In genomic region chr5:74326228-74326627, GRCm38 (mm10) we compare ENCODE assay signal across 15 mouse cellular contexts.
"Had no signal": no experiment of that assay in that cellular context is flagged by ENCODE, and none has a peak within 500 bp of the region (broad histone marks: within the 10 kb centered on the region; RNA-seq: fewer than 3 reads in every experiment).

No protein-coding gene starts in this region.

- H3K36me3 ChIP-seq: lung, embryonic 15.5 days; midbrain, embryonic 10.5 days; midbrain, embryonic 12.5 days; neural tube, embryonic 12.5 days; stomach, embryonic 15.5 days had no signal

- H3K4me3 ChIP-seq: lung, embryonic 15.5 days; midbrain, embryonic 10.5 days; midbrain, embryonic 12.5 days; neural tube, embryonic 12.5 days; stomach, embryonic 15.5 days had no signal

- H3K27ac ChIP-seq: lung, embryonic 15.5 days; midbrain, embryonic 10.5 days; midbrain, embryonic 12.5 days; neural tube, embryonic 12.5 days; stomach, embryonic 15.5 days; stomach, postnatal 0 days had no signal

- H3K27me3 ChIP-seq: lung, embryonic 15.5 days; midbrain, embryonic 12.5 days; neural tube, embryonic 12.5 days; stomach, embryonic 15.5 days had no signal

- H3K9ac ChIP-seq: lung, embryonic 15.5 days; midbrain, embryonic 12.5 days; neural tube, embryonic 12.5 days; stomach, embryonic 15.5 days had no signal

- H3K4me2 ChIP-seq: lung, embryonic 15.5 days; midbrain, embryonic 12.5 days; neural tube, embryonic 12.5 days; stomach, embryonic 15.5 days had no signal

- DNase-seq: lung, adult 18-20 months; lung, postnatal 4 days; midbrain, embryonic 14.5 days; right cerebral cortex, postnatal 14 days; thymus, adult 2 months; thymus, postnatal 25 days; thymus, postnatal 4 days had no signal

- H3K9me3 ChIP-seq: lung, embryonic 15.5 days; midbrain, embryonic 10.5 days; midbrain, embryonic 12.5 days; neural tube, embryonic 12.5 days; stomach, embryonic 15.5 days had no signal

- ATAC-seq: lung, postnatal 0 days; midbrain, embryonic 16.5 days had no signal

- H3K4me1 ChIP-seq: midbrain, embryonic 12.5 days; neural tube, embryonic 12.5 days; stomach, embryonic 15.5 days had no signal
